Mouse (Mus musculus): Measurements from ENCODE around the gene Ell2.
A peak's percentile ranks its signal among the peaks of the same experiment; 100 is the strongest.
"Not testable (repeated sequence)": the region's sequence is repeated elsewhere in the genome, so short reads cannot be mapped to it uniquely, and the experiment has no call there.

Gene Ell2

DNA sequence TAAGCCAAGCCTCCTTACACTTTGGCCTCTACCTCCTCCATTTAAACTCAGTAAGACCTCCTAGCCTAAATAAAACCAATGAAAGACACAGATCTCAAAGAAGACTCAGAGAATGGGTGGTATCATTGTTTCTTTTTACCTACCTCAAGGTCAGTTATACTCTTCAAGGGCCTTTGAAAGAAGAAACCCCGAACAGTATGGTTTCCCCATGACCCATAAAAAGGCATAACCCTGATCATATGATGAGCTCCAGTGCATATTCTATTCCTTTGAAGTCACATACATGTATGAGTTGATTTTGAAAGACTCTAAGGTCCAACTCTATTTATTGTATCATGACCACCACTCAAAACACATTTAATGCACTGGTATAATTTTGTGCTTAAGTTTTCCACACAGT is at the start of gene Ell2:
Gene Ell2 (plus strand): TSS at position 301 of the 400 bp plus-strand sequence.
- no peak for DNase-seq

DNA sequence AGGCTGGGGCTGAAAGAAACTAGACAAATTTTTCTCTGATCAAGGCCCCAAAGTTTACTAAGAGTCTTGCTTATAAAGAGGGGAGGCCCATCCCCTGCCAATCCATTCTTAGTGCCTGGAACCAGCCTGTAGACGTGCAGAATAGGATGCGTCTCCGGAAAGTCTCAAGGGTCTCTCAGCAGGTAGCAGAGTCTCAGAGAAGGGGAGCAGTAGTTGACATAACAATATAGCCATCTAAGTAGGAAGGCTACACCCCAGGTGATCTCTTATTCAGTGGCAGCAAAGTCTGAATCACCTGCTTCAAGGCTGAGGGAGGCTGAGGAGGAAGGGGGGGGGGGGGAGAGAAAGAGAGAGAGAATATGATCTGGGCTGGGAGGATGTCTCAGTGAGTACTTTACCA is 21.1 kb upstream of the Ell2 start:
- no peak for DNase-seq

GRCm38 (mm10) chr13:75686995-75687394 is 19.6 kb upstream of the Ell2 start:
- no peak for DNase-seq

GRCm38 (mm10) chr13:75691625-75692024 is 14.9 kb upstream of the Ell2 start:
- no peak for DNase-seq

DNA sequence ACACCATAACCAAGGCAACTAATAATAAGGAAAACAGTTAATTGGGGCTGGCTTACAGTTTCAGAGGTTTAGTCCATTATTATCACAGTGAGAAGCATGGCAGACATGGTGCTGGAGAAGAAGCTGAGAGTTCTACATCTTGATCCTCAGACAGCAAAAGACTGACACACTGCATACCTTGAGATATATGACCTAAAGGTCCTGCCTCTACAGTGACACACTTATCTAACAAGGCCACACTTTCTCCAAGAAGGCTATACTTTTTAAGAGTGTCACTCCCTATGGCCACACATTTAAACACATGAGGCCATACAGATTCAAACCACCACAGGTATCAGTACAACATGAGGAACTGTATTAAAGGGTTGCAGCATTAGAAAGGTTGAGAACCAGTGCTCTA is 13.5 kb upstream of the Ell2 start:
- no peak for DNase-seq

- no peak for DNase-seq
These were observed 3.7 kb upstream of the Ell2 start for GRCm38 (mm10) chr13:75702814-75703213.

DNA sequence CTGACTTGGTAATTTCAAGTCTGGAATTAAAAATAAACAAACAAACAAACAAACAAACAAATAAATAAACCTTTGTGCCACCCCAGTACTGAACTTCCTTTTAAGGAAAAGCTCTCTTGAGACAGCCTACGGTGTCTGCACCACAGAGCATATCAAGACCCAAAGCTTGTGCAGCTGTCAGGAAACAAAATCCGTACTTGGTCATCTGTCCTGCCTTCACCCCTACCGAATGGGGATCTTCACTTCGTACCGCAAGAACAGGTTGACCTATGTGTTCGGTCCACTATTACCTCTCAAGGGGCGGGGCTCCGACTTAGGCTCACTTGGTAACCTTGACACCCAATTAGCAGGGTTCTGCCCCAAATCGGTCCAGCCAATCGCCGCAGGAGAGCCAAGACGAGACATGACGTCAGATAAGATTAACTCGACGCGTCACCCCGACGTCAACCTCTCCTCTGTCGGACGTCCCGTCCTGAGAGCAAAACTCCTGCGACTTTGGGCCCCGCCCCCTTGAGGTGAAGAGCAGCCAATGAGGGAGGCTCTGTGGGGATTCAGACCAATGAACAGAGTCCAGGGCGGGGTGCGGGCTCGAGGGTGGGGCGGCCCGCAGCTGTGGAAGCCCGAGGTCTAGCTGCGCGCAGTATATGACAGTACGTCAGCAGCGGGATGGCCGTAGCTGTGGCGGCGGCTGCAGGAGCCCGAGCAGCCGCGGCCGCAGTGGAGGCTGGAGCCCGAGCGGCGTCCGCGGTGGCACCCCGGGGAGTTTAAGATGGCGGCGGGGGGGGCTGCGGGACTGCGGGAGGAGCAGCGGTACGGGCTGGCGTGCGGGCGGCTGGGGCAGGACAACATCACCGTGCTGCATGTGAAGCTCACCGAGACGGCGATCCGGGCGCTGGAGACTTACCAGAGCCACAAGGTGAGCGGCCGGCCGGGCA is 592 bp downstream of the Ell2 start:
- DNase-seq = peak; percentile 85

DNA sequence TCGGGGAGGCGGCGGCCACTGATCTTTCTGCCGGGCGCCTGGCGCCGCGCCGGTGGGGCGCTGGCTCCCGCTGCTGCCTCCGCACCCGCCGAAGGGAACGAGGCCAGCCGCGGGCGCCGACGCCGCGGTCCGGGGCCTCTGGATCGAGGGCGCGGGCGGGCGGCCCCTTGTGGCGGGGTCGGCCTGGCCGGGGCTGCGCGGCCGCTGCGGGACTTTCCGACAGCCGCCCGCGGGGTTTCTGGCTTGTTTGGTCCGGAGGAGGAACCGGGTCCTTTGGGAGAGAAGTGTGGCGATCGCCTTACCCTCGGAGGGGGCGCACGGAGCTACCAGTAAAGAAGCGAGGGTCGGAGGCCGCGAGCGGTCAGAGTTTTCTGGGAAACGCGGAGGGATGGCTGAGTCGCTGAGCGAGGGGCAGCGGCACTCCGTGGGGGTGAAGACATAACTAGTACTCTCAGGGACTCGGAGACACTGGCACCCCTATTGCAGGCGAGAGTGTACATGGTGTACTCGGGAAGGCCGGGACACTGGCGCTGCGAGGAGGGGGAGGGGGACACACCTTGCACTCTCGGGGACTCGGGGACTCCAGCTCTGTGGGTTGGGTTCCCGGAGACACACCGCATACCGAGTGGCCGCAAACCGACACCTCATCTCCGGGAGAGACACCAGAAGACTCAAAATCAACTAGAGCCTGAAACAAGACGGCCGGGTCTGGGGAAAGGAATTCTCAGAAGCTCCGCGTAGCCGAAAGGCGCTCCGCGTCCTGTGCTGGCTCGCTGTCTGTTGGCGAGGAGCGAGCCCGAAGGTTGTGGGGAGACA is 1.5 kb downstream of the Ell2 start:
- peak; percentile 44 for DNase-seq

DNA sequence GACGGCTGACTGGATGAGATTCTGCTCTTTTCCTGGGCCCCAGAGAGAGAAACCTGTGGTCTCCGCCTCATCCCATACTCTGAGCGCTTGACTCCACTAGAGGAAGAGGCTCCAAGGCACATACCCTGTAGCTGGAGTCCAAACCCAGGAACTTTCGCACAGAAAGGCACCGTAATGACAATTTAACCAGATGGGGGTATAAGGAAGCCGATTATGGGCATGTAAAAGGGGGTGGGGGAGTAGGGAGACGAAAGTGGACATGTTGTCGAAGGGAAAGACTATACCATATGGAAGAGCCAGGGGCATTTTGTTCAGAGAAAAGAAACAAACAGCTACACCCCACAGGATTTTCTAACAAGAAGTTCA is 2.1 kb downstream of the Ell2 start:
- no peak for DNase-seq

DNA sequence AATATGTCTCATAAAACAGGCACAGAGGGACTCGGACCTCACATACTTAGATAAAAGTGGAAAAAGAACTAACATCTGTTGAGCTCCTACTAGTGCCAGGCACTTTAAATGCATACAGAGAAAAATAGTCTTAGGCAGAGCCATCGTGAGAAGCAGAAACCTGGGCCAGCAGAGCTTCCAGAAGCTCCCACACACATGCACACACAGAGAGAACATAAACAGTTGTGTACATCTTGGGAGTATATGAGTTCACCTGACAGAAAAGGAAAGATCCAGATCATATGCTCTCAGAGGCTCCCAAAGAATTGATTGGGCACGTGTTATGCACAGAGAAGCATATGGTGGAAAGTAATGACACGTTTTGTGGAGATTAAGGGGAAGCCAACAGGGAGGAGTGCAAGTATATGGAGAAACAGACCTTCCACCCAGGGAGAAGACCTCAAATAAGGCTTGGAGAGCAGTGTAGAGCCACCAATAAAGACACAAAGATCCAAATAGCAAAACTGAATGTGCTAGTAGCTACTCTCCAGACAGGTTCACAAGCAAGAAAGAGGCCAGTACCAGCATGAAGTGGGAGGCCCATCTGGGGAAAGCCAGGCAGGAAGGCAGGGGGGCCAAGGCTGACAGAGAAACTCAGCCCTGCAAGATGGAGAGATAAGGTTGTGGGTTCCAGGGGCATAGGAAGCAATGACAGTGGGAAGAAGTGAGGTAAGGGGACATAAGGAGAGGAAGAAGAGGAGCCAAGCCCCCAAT is 2.6 kb downstream of the Ell2 start:
- DNase-seq = peak; percentile 3

GRCm38 (mm10) chr13:75710152-75710551 is 3.6 kb downstream of the Ell2 start:
- no peak for DNase-seq

GRCm38 (mm10) chr13:75711517-75711916 is 5.0 kb downstream of the Ell2 start:
- DNase-seq = not testable (repeated sequence)

- DNase-seq = not testable (repeated sequence)
These were observed 6.0 kb downstream of the Ell2 start for GRCm38 (mm10) chr13:75712544-75712943.

GRCm38 (mm10) chr13:75714407-75714806 is 7.8 kb downstream of the Ell2 start:
- DNase-seq = no peak

- DNase-seq = no peak
These were observed 11.2 kb downstream of the Ell2 start for GRCm38 (mm10) chr13:75717638-75718302.

DNA sequence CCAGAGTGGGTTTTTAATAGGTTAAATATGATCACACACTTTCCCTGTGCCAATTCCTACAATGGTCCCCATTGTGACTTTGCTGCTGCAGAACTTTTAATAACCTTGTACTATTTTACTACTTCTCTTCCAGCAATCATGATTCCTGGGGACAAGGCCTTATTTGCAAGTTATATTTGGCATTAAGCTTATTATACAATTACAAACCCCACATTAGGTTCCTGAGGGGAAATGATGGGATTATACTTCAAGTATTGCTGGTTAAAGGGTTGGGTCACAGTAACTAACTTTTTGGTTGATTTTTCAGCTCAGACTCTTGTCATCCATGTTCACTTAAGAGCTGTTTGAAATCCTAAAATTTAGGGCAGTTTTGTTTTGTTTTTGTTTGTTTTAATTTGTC is 11.8 kb downstream of the Ell2 start:
- DNase-seq = no peak

- no peak for DNase-seq
These were observed 13.1 kb downstream of the Ell2 start for GRCm38 (mm10) chr13:75719645-75720044.

GRCm38 (mm10) chr13:75726569-75727373 is 20.2 kb downstream of the Ell2 start:
- DNase-seq = no peak

GRCm38 (mm10) chr13:75727932-75728331 is 21.4 kb downstream of the Ell2 start:
- DNase-seq = no peak

DNA sequence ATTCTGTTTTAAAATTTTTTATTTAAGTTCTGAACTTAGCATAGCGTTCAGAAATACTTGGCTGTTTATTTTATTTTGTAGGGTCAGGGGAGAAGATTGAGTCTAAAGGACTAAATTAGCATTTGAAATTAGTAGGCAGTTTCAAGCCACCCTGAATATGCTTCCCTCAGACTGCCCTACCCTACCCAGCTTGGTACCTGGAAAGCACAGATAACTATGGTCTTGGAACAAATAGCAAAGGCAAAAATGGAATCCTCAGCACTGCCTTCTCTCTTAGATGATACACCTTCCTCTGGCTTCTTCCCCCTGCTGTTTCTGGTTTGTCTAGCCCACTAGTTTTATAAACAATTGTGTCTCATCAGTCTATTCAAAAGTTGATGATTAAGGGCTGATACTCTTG is 23.3 kb downstream of the Ell2 start:
- DNase-seq = no peak

- DNase-seq = no peak
These were observed 24.2 kb downstream of the Ell2 start for GRCm38 (mm10) chr13:75730717-75731116.

Data from thymus, postnatal 25 days (tissue).